Mouse (Mus musculus) liver, embryonic 15.5 days (tissue): Measurements from ENCODE around the gene Mfsd4b1. TPM values are rescaled to one million over a fixed set of nuclear protein-coding genes. Genes with fewer than 3 reads are reported as not detected.

Source experiments
- ATAC-seq: fragments of 200-750 bp; cut with Nextera tagmentation; 2 replicates; pipeline ENCODE4 v1.8.0; 2017; ENCODE audit warnings: moderate number of reproducible peaks, mild to moderate bottlenecking, moderate library complexity; ENCODE audit not compliant: insufficient read depth
- H3K27ac ChIP-seq: fragments of 300-500 bp; sonication (generic); replicated peaks from 2 replicates; pipeline ENCODE4 v1.5.1; 2015; ENCODE audit warnings: mild to moderate bottlenecking, inconsistent platforms
- H3K27me3 ChIP-seq: fragments of 300-500 bp; sonication (generic); 2 replicates; pipeline ENCODE4 v1.6.1; 2015; ENCODE audit warnings: mild to moderate bottlenecking, inconsistent platforms
- H3K36me3 ChIP-seq: fragments of 300-500 bp; sonication (generic); replicated peaks from 2 replicates; pipeline ENCODE4 v1.6.1; 2015; ENCODE audit warnings: moderate library complexity, mild to moderate bottlenecking, inconsistent platforms
- H3K4me1 ChIP-seq: fragments of 300-500 bp; sonication (generic); replicated peaks from 2 replicates; pipeline ENCODE4 v1.6.1; 2015; ENCODE audit warnings: inconsistent platforms
- H3K4me2 ChIP-seq: fragments of 300-500 bp; sonication (generic); 2 replicates; pipeline ENCODE4 v1.6.1; 2015; ENCODE audit warnings: moderate library complexity, mild to moderate bottlenecking, inconsistent platforms
- H3K4me3 ChIP-seq: fragments of 300-500 bp; sonication (generic); replicated peaks from 2 replicates; pipeline ENCODE4 v1.5.1; 2015; ENCODE audit warnings: mild to moderate bottlenecking, inconsistent platforms
- H3K9ac ChIP-seq: fragments of 300-500 bp; sonication (generic); 2 replicates; pipeline ENCODE4 v1.6.1; 2015; ENCODE audit warnings: moderate library complexity, mild to moderate bottlenecking, inconsistent platforms
- H3K9me3 ChIP-seq: fragments of 300-500 bp; sonication (generic); replicated peaks from 2 replicates; pipeline ENCODE4 v1.6.1; 2016; ENCODE audit warnings: inconsistent platforms
- WGBS: fragments of 180-500 bp; shearing (Covaris S2); methylation state at CpG from one replicate; pipeline ENCODE4 v1.1.7; 2015; ENCODE audit warnings: mixed read lengths; ENCODE audit not compliant: insufficient replicate concordance; 5-methylcytosine and 5-hydroxymethylcytosine counted together
- polyA plus RNA-seq: library from polyadenylated mRNA; unstranded; fragments of >200 nt; fragmentation: Nextera tagmentation; extraction: Ambion mirVana; gene quantifications from 2 replicates; pipeline ENCODE4 v1.2.1, GENCODE M21; 2015

Gene Mfsd4b1
- polyA plus RNA-seq, 1 experiment from 2014 or later, result 0.54 TPM

GRCm38 (mm10) chr10:40058786-40059120, 33.7 kb upstream of the Mfsd4b1 start:
- H3K4me1 ChIP-seq, result peaks cover 4% of the 10 kb centered on the region
- ATAC-seq, result no peak
- H3K27me3 ChIP-seq, result no peaks in the 10 kb centered on the region
- no peak overlapping the region for H3K27ac ChIP-seq
- H3K4me3 ChIP-seq, result no peak overlapping the region
- H3K9me3 ChIP-seq, result no peaks in the 10 kb centered on the region
- H3K9ac ChIP-seq, result no peak overlapping the region
- peaks cover 72% of the 10 kb centered on the region for H3K36me3 ChIP-seq
- WGBS, result 79% methylated on average over 3 of the region's 3 CpGs
- H3K4me2 ChIP-seq, result no peak overlapping the region

DNA sequence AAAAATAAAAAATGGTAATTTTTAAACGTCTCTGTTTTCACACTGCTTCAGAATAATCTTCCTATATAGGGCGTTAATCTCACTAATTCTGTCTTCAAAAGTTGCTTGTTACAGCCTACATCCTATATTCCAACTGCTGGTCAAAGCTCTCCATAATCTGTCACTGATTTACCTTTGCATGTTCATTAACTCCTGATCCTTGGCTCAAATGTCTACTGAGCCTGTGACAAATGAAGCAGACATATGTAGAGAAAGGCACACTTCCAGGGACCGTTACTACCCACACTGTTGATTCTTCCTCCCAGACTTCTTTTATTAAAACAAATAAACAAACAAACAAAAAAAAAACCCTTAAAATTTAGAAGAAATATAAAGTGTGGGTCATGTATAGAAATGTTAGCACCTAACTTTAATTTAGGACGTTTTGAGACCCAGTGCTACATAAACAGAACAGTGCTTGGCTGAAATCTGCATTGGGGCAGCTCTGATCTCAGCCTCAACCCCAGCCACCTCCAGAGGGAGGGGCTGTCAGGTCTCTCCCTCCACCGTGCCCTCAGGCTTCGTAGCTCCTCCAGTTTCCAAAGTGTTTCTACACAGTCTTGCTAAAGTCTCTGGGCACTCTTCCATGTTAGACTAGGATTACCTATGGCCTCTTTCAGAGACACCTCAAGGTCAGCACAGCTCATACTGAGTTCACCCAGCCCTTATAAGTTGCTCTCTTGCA, 33.2 kb upstream of the Mfsd4b1 start:
- peaks cover 75% of the 10 kb centered on the region for H3K36me3 ChIP-seq
- no peaks in the 10 kb centered on the region for H3K9me3 ChIP-seq
- WGBS, result 60% methylated on average over 6 of the region's 6 CpGs
- no peak overlapping the region for H3K27ac ChIP-seq
- no peak overlapping the region for H3K9ac ChIP-seq
- H3K4me3 ChIP-seq, result no peak overlapping the region
- no peaks in the 10 kb centered on the region for H3K27me3 ChIP-seq
- ATAC-seq, result no peak
- no peak overlapping the region for H3K4me2 ChIP-seq
- H3K4me1 ChIP-seq, result peaks cover 4% of the 10 kb centered on the region

- ATAC-seq, result no peak
Observed at GRCm38 (mm10) chr10:40057615-40058014, 32.5 kb upstream of the Mfsd4b1 start.

DNA sequence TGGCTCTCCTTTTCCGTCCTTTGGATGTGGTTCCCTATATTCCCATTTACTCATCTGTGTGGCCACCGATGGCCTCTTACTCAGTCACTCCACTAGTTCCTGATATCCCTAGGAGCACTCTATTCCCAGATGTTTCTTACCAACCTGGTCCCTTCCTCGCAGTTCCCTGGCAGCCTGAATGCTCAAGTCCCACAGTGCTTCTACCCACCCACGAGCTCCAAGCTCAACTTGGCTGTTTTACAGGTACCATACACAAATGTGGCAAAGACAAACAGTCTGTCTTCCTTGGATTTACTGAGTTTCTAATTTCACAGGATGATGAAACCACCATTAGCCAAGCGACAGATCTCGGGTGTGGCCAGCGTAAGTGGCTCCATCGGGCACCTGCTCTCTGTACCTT, 29.4 kb upstream of the Mfsd4b1 start:
- Histone ChIP-seq H3K4me1 (peaks cover 4% of the 10 kb centered on the region; the same call in 1 of the 2 replicates), H3K27me3 (no peaks in the 10 kb centered on the region), H3K4me3 (no peak overlapping the region), H3K9me3 (no peaks in the 10 kb centered on the region), H3K4me2 (no peak overlapping the region), H3K9ac (no peak overlapping the region), H3K27ac (no peak overlapping the region), H3K36me3 (peaks cover 73% of the 10 kb centered on the region)
- 88% methylated on average over 8 of the region's 8 CpGs for WGBS
- ATAC-seq, result no peak

More at GRCm38 (mm10) chr10:40057615-40058014, 32.5 kb upstream of the Mfsd4b1 start:
- H3K9ac ChIP-seq, result no peak overlapping the region
- no peak overlapping the region for H3K4me2 ChIP-seq
- H3K4me1 ChIP-seq, result peaks cover 4% of the 10 kb centered on the region; the same call in 1 of the 2 replicates
- no peaks in the 10 kb centered on the region for H3K9me3 ChIP-seq
- WGBS, result 40% methylated on average over 2 of the region's 2 CpGs
- H3K36me3 ChIP-seq, result peaks cover 75% of the 10 kb centered on the region
- no peaks in the 10 kb centered on the region for H3K27me3 ChIP-seq
- no peak overlapping the region for H3K27ac ChIP-seq
- no peak overlapping the region for H3K4me3 ChIP-seq

- Histone ChIP-seq H3K27ac (no peak overlapping the region), H3K36me3 (peaks cover 71% of the 10 kb centered on the region), H3K4me1 (peaks cover 2% of the 10 kb centered on the region; the same call in 1 of the 2 replicates), H3K4me2 (no peak overlapping the region), H3K9me3 (no peaks in the 10 kb centered on the region), H3K4me3 (no peak overlapping the region), H3K27me3 (no peaks in the 10 kb centered on the region), H3K9ac (no peak overlapping the region)
- no peak for ATAC-seq
- WGBS, result 85% methylated on average over 4 of the region's 4 CpGs
Observed at GRCm38 (mm10) chr10:40053896-40054295, 28.8 kb upstream of the Mfsd4b1 start.

DNA sequence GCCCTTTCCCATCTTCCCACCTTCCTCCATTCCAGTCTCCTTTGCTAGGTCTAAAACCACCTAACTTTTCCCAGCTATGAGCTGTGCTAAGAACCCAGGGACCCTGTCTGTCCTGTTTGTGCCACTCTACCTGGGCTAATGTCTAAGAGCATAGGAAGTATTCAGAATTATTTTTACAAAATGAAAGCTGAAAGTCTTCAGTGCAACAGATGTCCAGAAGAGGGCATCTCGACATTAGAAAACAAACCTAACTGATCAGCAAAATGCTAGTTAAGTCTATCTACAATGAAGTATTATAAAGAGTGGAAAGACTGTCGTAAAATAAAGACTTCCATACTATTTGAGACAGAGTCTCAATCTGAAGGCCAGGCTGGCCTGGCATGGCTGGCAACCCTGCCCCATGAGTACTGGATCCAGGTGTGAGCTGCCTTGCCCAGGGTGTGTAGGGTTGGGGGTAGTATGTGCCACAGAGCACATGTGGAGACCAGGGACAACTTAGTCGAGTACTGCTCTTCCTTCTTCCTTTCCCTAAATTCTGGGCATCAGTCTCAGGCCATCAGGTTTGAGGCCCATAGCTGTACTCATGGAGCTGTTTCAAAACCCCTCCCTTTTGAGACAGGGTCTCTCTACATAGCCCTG, 28.3 kb upstream of the Mfsd4b1 start:
- H3K27me3 ChIP-seq, result no peaks in the 10 kb centered on the region
- 64% methylated on average over 3 of the region's 3 CpGs for WGBS
- ATAC-seq, result no peak
- H3K4me2 ChIP-seq, result no peak overlapping the region
- no peak overlapping the region for H3K27ac ChIP-seq
- no peak overlapping the region for H3K4me3 ChIP-seq
- peaks cover 71% of the 10 kb centered on the region for H3K36me3 ChIP-seq
- H3K9me3 ChIP-seq, result no peaks in the 10 kb centered on the region
- H3K9ac ChIP-seq, result no peak overlapping the region
- no peaks in the 10 kb centered on the region; the same call in 1 of the 2 replicates for H3K4me1 ChIP-seq

- no peak overlapping the region for H3K4me3 ChIP-seq
- no peaks in the 10 kb centered on the region for H3K4me1 ChIP-seq
- H3K9ac ChIP-seq, result no peak overlapping the region
- peaks cover 66% of the 10 kb centered on the region for H3K36me3 ChIP-seq
- no peak for ATAC-seq
- no peaks in the 10 kb centered on the region for H3K27me3 ChIP-seq
- no peak overlapping the region for H3K27ac ChIP-seq
- no peak overlapping the region for H3K4me2 ChIP-seq
- 75% methylated on average over 3 of the region's 3 CpGs for WGBS
- H3K9me3 ChIP-seq, result no peaks in the 10 kb centered on the region
Observed at GRCm38 (mm10) chr10:40051997-40052396, 26.9 kb upstream of the Mfsd4b1 start.

DNA sequence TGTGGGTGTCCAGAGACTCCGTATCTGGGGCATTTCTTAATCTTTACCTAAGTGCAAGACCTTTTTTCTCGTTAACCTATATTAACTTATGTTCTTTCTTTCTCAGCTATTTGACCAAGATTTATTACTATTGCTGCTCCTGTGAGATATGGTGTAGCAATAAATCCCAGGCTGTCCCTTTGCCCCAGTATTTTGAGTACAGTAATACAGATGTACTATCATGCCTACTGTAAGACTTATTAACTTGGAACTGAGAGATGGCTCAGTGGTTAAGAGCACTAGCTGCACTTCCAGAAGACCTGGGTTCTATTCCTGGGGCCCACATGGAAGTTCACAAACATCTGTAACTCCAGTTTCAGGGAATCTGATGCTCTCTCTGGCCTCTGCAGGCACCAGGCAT, 25.7 kb upstream of the Mfsd4b1 start:
- no peak for ATAC-seq
- H3K36me3 ChIP-seq, result peaks cover 54% of the 10 kb centered on the region
- no peak overlapping the region for H3K4me2 ChIP-seq
- H3K9me3 ChIP-seq, result no peaks in the 10 kb centered on the region
- no peak overlapping the region for H3K4me3 ChIP-seq
- H3K9ac ChIP-seq, result no peak overlapping the region
- 97% methylated on average over 2 of the region's 2 CpGs for WGBS
- no peak overlapping the region for H3K27ac ChIP-seq
- no peaks in the 10 kb centered on the region for H3K4me1 ChIP-seq
- H3K27me3 ChIP-seq, result no peaks in the 10 kb centered on the region

DNA sequence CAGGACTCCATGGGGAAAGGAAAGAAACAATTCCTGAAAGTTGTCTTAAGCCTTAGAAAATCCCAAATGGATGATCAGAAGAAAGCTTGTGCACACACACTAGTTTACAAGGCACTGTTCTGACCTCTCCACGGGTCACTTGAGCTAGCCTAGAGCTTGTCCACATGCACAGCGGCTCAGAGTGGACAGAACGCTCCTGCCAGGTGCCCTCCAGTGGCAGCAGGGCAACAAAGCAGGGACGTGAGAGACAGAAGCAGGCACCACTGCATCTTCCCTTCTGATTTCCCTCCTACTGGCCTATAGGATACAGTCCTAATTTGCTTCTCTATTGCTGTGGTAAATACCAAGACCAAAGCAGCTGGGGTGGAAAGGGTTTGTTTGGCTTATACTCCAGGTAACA, 16.3 kb upstream of the Mfsd4b1 start:
- Histone ChIP-seq H3K9me3 (no peaks in the 10 kb centered on the region), H3K9ac (no peak overlapping the region), H3K36me3 (peaks cover 55% of the 10 kb centered on the region), H3K4me1 (no peaks in the 10 kb centered on the region), H3K27me3 (no peaks in the 10 kb centered on the region), H3K4me3 (no peak overlapping the region), H3K27ac (0 out of 2 replicates have a peak overlapping the region, but pooled peaks have one; percentile 10), H3K4me2 (no peak overlapping the region)
- 59% methylated on average over 4 of the region's 4 CpGs for WGBS
- no peak for ATAC-seq

DNA sequence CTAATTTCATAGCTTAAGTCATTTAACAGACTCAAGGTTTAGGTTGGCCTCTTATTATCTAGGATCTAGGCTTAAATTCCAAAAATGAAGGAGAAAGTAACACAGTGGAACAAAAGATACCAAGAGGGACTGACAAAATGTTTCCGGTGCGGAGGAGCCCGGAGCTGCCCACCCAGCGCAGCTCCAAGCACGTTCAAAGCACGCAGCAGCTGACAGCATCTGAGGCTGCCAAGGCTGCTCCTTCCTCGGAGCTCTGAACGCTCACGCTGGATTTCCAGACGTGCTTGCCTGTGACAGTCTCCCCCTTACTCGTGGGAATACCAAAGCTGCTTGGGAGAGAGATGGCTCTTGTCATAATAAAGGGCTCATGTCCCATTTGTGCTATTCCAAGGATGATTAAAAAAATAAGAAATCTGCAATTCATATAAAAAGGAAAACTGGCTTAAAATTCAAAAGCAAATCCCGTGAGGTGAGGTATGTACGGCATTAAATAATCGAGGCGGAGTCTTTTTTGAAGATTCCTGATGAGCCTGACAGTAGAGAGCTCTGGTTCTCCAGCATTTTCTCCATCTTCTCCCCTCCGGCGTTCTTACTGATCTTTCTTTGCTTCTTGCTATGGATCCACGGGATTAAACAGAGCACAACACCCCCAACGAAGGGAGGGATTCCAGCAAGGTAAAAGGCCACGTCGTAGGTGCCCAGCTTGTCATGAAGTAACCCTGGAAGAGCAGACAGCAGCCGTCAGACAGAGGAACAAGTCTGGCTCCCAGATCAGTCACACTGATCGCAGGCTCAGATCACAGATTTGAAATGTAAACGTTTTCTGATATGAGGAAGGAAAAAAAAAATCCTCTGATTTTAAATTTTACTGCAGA, 11.9 kb upstream of the Mfsd4b1 start:
- Histone ChIP-seq H3K27ac (no peak overlapping the region), H3K4me1 (no peaks in the 10 kb centered on the region), H3K27me3 (no peaks in the 10 kb centered on the region), H3K4me2 (no peak overlapping the region), H3K36me3 (peaks cover 77% of the 10 kb centered on the region), H3K9me3 (no peaks in the 10 kb centered on the region), H3K4me3 (no peak overlapping the region), H3K9ac (no peak overlapping the region)
- WGBS, result 83% methylated on average over 24 of the region's 24 CpGs
- no peak for ATAC-seq

- no peaks in the 10 kb centered on the region for H3K9me3 ChIP-seq
- no peak overlapping the region for H3K9ac ChIP-seq
- H3K4me2 ChIP-seq, result no peak overlapping the region
- no peak overlapping the region for H3K4me3 ChIP-seq
- no peaks in the 10 kb centered on the region for H3K27me3 ChIP-seq
- ATAC-seq, result no peak
- H3K36me3 ChIP-seq, result peaks cover 61% of the 10 kb centered on the region
- H3K4me1 ChIP-seq, result no peaks in the 10 kb centered on the region
- no peak overlapping the region for H3K27ac ChIP-seq
- 98% methylated on average over 6 of the region's 6 CpGs for WGBS
Observed at GRCm38 (mm10) chr10:40034956-40035355, 9.9 kb upstream of the Mfsd4b1 start.
